Mouse (Mus musculus) megakaryocyte, embryonic 14.5 days (primary cell): ENCODE data around the gene Olfr1505. TPM values are rescaled to one million over a fixed set of nuclear protein-coding genes. Genes with fewer than 3 reads are reported as not detected.

Experiments
- H3K27me3 ChIP-seq: replicated peaks from 2 replicates; pipeline ENCODE3; 2012; ENCODE audit warnings: inconsistent platforms
- H3K36me3 ChIP-seq: replicated peaks from 2 replicates; pipeline ENCODE3; 2012; ENCODE audit warnings: low read length, inconsistent platforms, mixed read lengths
- H3K4me1 ChIP-seq: 2 replicates; pipeline ENCODE4 v1.6.1; 2012; ENCODE audit warnings: inconsistent platforms
- H3K4me3 ChIP-seq: replicated peaks from 2 replicates; pipeline ENCODE3; 2012; ENCODE audit warnings: moderate library complexity, mild to moderate bottlenecking, inconsistent platforms
- H3K9me3 ChIP-seq: 2 replicates; pipeline ENCODE4 v1.6.1; 2012; ENCODE audit warnings: inconsistent platforms
- FLI1 ChIP-seq: IDR thresholded peaks from 2 replicates; pipeline ENCODE4 v1.6.1; 2012; ENCODE audit warnings: low read length, inconsistent platforms, mixed read lengths
- GATA1 ChIP-seq: IDR thresholded peaks from 3 replicates; pipeline ENCODE4 v1.6.1; 2012; ENCODE audit warnings: mixed read lengths, low read length, inconsistent platforms, borderline replicate concordance
- polyA plus RNA-seq: library from polyadenylated mRNA; stranded (reverse); fragments of >175 nt; gene quantifications from 2 replicates; pipeline ENCODE4 v1.2.3, GENCODE M21; 2012; ENCODE audit warnings: low replicate concordance; ENCODE audit not compliant: insufficient read depth

Olfr1505 gene
- polyA plus RNA-seq, result not detected in 2 replicates

GRCm38 (mm10) chr19:13913230-13913629, at the start of gene Olfr1505:
Olfr1505 (plus strand) TSS chr19:13913530.
- H3K36me3 ChIP-seq, result no peaks in the 10 kb centered on the region
- TF ChIP-seq FLI1 (no peak), GATA1 (no peak)
- H3K4me3 ChIP-seq, result no peak within 1 kb of the TSS
- peaks cover 4% of the 10 kb centered on the region; the same call in 1 of the 2 replicates for H3K9me3 ChIP-seq
- no peaks in the 10 kb centered on the region for H3K27me3 ChIP-seq
- H3K4me1 ChIP-seq, result no peaks in the 10 kb centered on the region

- Histone ChIP-seq H3K4me1 (no peaks in the 10 kb centered on the region), H3K27me3 (no peaks in the 10 kb centered on the region), H3K36me3 (no peaks in the 10 kb centered on the region), H3K9me3 (no peaks in the 10 kb centered on the region), H3K4me3 (no peak within 1 kb of the TSS)
- TF ChIP-seq GATA1, result no peak
- TF ChIP-seq FLI1, result no peak
These were observed 15.5 kb upstream of the Olfr1505 start, which contains the start of gene Olfr1504 for GRCm38 (mm10) chr19:13897828-13898227. Olfr1504 (minus strand) TSS chr19:13897928.

Other genes starting within 250 kb of the Olfr1505 start
- not detected in 2 replicates for gene Olfr1491, start 216.3 kb upstream of the Olfr1505 start, polyA plus RNA-seq
- not detected in 2 replicates for gene Olfr1493-ps1, start 190.3 kb upstream of the Olfr1505 start, polyA plus RNA-seq
- gene Olfr1494, start 173.8 kb upstream of the Olfr1505 start, polyA plus RNA-seq, result not detected in 2 replicates
- gene Olfr1495, start 148.9 kb upstream of the Olfr1505 start, polyA plus RNA-seq, result not detected in 2 replicates
- not detected in 2 replicates for gene Olfr1496, start 135.7 kb upstream of the Olfr1505 start, polyA plus RNA-seq
- not detected in 2 replicates for gene Olfr1497, start 115.3 kb upstream of the Olfr1505 start, polyA plus RNA-seq
- gene Olfr1499, start 94.1 kb upstream of the Olfr1505 start, polyA plus RNA-seq, result not detected in 2 replicates
- gene Olfr1500, start 83.0 kb upstream of the Olfr1505 start, polyA plus RNA-seq, result not detected in 2 replicates
- gene Olfr1501, start 62.8 kb upstream of the Olfr1505 start, polyA plus RNA-seq, result not detected in 2 replicates
- not detected in 2 replicates for gene Olfr1502, start 51.7 kb upstream of the Olfr1505 start, polyA plus RNA-seq
- not detected in 2 replicates for gene Olfr1504, start 15.6 kb upstream of the Olfr1505 start, polyA plus RNA-seq